Mouse (Mus musculus): ENCODE results near the gene Pparg.

GRCm38 (mm10) chr6:115462743-115463337 lies 102.1 kb downstream of the Pparg start:
- TF ChIP-seq CTCF (IDR thresholded peaks at IDR 0.05; ENCODE audit: control insufficient read depth, insufficient read depth, insufficient read length) (no peak), USF1 (IDR thresholded peaks at IDR 0.05; ENCODE audit: low read depth) (no peak), MYOD1 (IDR thresholded peaks at IDR 0.05; ENCODE audit: control insufficient read depth, insufficient read length, low read depth) (no peak), MAX (IDR thresholded peaks at IDR 0.05) (peak; percentile 36), MYOG (IDR thresholded peaks at IDR 0.05; ENCODE audit: control insufficient read depth, extremely low read depth, insufficient read length) (no peak), CEBPB (IDR thresholded peaks at IDR 0.05; ENCODE audit: low read depth) (peak; percentile 82)
